Mouse (Mus musculus) midbrain, embryonic 16.5 days (tissue): ENCODE measurements at regions not wholly inside any gene's neighbourhood (a gene's known extent, or its start where the extent isn't known, plus 50 kb on each side); places are given as distances from the start of the nearest gene placed in this dataset.

ENCODE experiments used
- ATAC-seq: fragments of 200-750 bp; cut with Nextera tagmentation; 2 replicates; pipeline ENCODE4 v1.8.0; 2017; ENCODE audit warnings: moderate TSS enrichment
- H3K27ac ChIP-seq: fragments of 300-500 bp; sonication (generic); 2 replicates; pipeline ENCODE4 v1.5.1; 2014; ENCODE audit warnings: mild to moderate bottlenecking, low read length, mixed read lengths
- H3K27me3 ChIP-seq: fragments of 300-500 bp; sonication (generic); 2 replicates; pipeline ENCODE4 v1.6.1; 2014; ENCODE audit warnings: low read depth, low read length, mixed read lengths; ENCODE audit not compliant: control insufficient read depth, insufficient read depth
- H3K36me3 ChIP-seq: fragments of 300-500 bp; sonication (generic); 2 replicates; pipeline ENCODE4 v1.6.1; 2014; ENCODE audit warnings: mild to moderate bottlenecking, low read length, moderate library complexity, mixed read lengths; ENCODE audit not compliant: control insufficient read depth, insufficient read depth
- H3K4me1 ChIP-seq: fragments of 300-500 bp; sonication (generic); 2 replicates; pipeline ENCODE4 v1.6.1; 2014; ENCODE audit warnings: mild to moderate bottlenecking, low read length, mixed read lengths; ENCODE audit not compliant: control insufficient read depth, insufficient read depth
- H3K4me2 ChIP-seq: fragments of 300-500 bp; sonication (generic); 2 replicates; pipeline ENCODE4 v1.6.1; 2014; ENCODE audit warnings: mild to moderate bottlenecking, low read length, mixed read lengths
- H3K4me3 ChIP-seq: fragments of 300-500 bp; sonication (generic); 2 replicates; pipeline ENCODE4 v1.5.1; 2014; ENCODE audit warnings: low read depth, mild to moderate bottlenecking, low read length, moderate library complexity, mixed read lengths
- H3K9ac ChIP-seq: fragments of 300-500 bp; sonication (generic); 2 replicates; pipeline ENCODE4 v1.6.1; 2014; ENCODE audit warnings: low read depth, low read length, mixed read lengths
- H3K9me3 ChIP-seq: fragments of 300-500 bp; sonication (generic); replicated peaks from 2 replicates; pipeline ENCODE4 v1.6.1; 2014; ENCODE audit warnings: mild to moderate bottlenecking, low read length, mixed read lengths; ENCODE audit not compliant: control insufficient read depth, poor library complexity, severe bottlenecking
- WGBS: fragments of 180-500 bp; shearing (Covaris S2); extraction: QIAGEN DNeasy Blood & Tissue Kit; methylation state at CpG from one replicate; pipeline ENCODE4 v1.1.7; 2014; 5-methylcytosine and 5-hydroxymethylcytosine counted together

GRCm38 (mm10) chr13:63649058-63649647 lies 75.8 kb upstream of the Ptch1 start:
- no peak overlapping the region for H3K4me2 ChIP-seq
- no peak overlapping the region for H3K4me3 ChIP-seq
- H3K27me3 ChIP-seq, result no peaks in the 10 kb centered on the region; the same call in 1 of the 2 replicates
- H3K36me3 ChIP-seq, result no peaks in the 10 kb centered on the region
- H3K9me3 ChIP-seq, result no peaks in the 10 kb centered on the region
- H3K9ac ChIP-seq, result no peak overlapping the region
- H3K4me1 ChIP-seq, result no peaks in the 10 kb centered on the region
- ATAC-seq, result no peak
- 68% methylated on average over 3 of the region's 3 CpGs for WGBS
- no peak overlapping the region for H3K27ac ChIP-seq

DNA sequence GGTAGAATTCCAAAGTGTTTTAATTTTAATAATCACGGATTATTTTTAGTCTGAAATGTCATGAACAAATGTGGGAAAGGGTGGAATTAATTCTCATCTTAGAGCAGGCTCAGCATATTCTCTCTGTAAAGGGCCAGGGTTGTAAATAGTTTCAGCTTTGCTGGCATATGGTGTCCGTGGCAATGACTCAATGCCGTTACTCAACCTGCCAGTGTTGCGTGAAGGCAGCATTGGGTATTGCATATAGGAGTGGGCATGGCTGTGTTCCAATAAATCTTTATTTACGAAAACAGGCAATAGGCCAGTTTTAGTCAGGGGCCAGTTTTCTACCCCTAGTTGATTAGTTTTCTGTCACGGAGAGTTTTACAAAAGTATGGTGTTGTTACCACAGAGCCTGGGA lies 81.1 kb upstream of the Ptch1 start:
- WGBS, result 89% methylated on average over 6 of the region's 6 CpGs
- no peaks in the 10 kb centered on the region for H3K36me3 ChIP-seq
- ATAC-seq, result no peak

DNA sequence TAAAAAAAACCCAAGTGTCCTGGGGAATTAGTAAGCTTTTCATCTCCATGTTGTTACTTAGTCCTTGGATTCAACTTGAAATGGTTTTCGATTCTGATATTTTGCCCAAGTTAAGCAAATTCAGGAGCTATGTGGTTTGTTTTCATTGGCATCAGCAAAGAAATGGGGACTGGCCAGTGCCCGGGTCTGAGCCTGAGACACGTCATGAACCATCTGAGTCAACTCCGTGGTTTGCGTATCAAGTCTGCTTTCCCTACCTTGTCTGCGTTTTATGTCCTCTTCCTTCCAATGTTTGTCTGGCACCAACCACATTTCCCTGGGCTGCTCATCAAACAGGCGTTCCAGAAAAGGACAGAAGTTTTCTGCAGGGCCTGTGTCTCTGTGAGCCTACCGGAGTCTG lies 83.7 kb upstream of the Ptch1 start:
- ATAC-seq, result no peak
- H3K4me2 ChIP-seq, result no peak overlapping the region

More for the DNA sequence above, 81.1 kb upstream of the Ptch1 start:
- no peak overlapping the region for H3K9ac ChIP-seq
- no peaks in the 10 kb centered on the region for H3K9me3 ChIP-seq
- no peak overlapping the region for H3K4me2 ChIP-seq
- no peaks in the 10 kb centered on the region for H3K27me3 ChIP-seq
- H3K4me1 ChIP-seq, result no peaks in the 10 kb centered on the region
- H3K4me3 ChIP-seq, result no peak overlapping the region
- no peak overlapping the region for H3K27ac ChIP-seq

DNA sequence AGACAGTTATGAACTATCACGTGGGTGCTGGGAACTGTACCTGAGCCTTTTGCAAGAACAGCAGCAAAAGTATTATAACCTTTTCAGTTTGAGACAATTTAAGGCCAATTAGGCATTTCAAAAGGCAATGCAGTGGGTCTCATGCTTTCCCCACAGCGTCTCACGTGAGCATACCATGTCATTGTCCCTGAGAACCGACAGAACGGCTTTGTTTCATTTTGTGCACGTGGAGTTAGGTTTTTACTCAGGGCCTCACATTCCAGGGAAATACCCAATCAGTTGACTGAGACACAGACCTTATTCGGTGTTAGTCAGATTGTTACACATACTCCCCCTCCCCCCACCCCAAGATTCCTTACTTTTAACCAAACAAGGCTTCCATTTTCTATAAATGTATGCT lies 86.0 kb upstream of the Ptch1 start:
- Histone ChIP-seq H3K4me2 (no peak overlapping the region), H3K27ac (no peak overlapping the region), H3K4me1 (no peaks in the 10 kb centered on the region), H3K9me3 (no peaks in the 10 kb centered on the region), H3K4me3 (no peak overlapping the region), H3K9ac (no peak overlapping the region), H3K36me3 (no peaks in the 10 kb centered on the region), H3K27me3 (no peaks in the 10 kb centered on the region)
- ATAC-seq, result no peak
- WGBS, result 84% methylated on average over 7 of the region's 7 CpGs

More for the DNA sequence above, 83.7 kb upstream of the Ptch1 start:
- H3K27ac ChIP-seq, result no peak overlapping the region
- H3K9me3 ChIP-seq, result no peaks in the 10 kb centered on the region
- no peak overlapping the region for H3K4me3 ChIP-seq
- 95% methylated on average over 8 of the region's 8 CpGs for WGBS
- no peak overlapping the region for H3K9ac ChIP-seq
- no peaks in the 10 kb centered on the region for H3K27me3 ChIP-seq
- no peaks in the 10 kb centered on the region for H3K36me3 ChIP-seq
- H3K4me1 ChIP-seq, result no peaks in the 10 kb centered on the region

GRCm38 (mm10) chr13:63660431-63660830 lies 87.0 kb upstream of the Ptch1 start:
- H3K27ac ChIP-seq, result no peak overlapping the region
- no peak overlapping the region for H3K4me2 ChIP-seq
- 81% methylated on average over 4 of the region's 4 CpGs for WGBS

GRCm38 (mm10) chr13:63668576-63668975 lies 95.2 kb upstream of the Ptch1 start:
- no peaks in the 10 kb centered on the region for H3K9me3 ChIP-seq
- H3K36me3 ChIP-seq, result no peaks in the 10 kb centered on the region
- no peak overlapping the region for H3K9ac ChIP-seq
- H3K27me3 ChIP-seq, result peaks cover 2% of the 10 kb centered on the region; the same call in 1 of the 2 replicates
- no peak overlapping the region for H3K4me3 ChIP-seq
- no peak for ATAC-seq
- H3K27ac ChIP-seq, result no peak overlapping the region
- H3K4me2 ChIP-seq, result no peak overlapping the region
- H3K4me1 ChIP-seq, result no peaks in the 10 kb centered on the region
- 9% methylated on average over 4 of the region's 4 CpGs for WGBS

More at GRCm38 (mm10) chr13:63660431-63660830, 87.0 kb upstream of the Ptch1 start:
- no peaks in the 10 kb centered on the region for H3K27me3 ChIP-seq
- H3K4me1 ChIP-seq, result no peaks in the 10 kb centered on the region
- H3K9ac ChIP-seq, result no peak overlapping the region
- no peak for ATAC-seq
- no peaks in the 10 kb centered on the region for H3K36me3 ChIP-seq
- no peaks in the 10 kb centered on the region for H3K9me3 ChIP-seq
- H3K4me3 ChIP-seq, result no peak overlapping the region

DNA sequence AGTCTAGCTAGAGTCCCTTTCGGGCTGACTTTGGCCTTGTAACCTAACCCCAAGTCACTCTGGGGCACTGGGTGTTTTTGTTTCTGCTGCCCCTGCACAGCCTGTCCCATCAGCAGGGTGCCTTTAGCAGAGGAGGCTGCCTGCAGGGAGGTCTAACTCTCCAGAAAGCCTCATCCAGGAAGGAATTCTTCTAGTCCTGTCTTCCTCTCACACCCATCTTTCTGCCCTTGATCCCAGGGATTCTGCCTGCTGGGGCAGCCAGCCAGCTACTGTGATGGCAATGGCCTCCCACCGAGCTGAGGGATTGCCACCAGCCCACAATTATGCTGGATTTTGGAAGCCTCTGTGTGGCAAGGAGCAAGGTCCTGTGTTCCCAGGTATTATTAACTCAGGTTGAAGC lies 95.6 kb upstream of the Ptch1 start:
- Histone ChIP-seq H3K9ac (no peak overlapping the region), H3K4me3 (no peak overlapping the region), H3K4me2 (no peak overlapping the region), H3K9me3 (no peaks in the 10 kb centered on the region), H3K27ac (no peak overlapping the region), H3K36me3 (no peaks in the 10 kb centered on the region), H3K27me3 (peaks cover 2% of the 10 kb centered on the region; the same call in 1 of the 2 replicates), H3K4me1 (no peaks in the 10 kb centered on the region)
- ATAC-seq, result no peak
- 2% methylated on average over 2 of the region's 2 CpGs for WGBS

GRCm38 (mm10) chr13:63672425-63672824 lies 99.0 kb upstream of the Ptch1 start:
- Histone ChIP-seq H3K36me3 (no peaks in the 10 kb centered on the region), H3K4me3 (no peak overlapping the region), H3K4me2 (no peak overlapping the region), H3K9ac (no peak overlapping the region), H3K9me3 (no peaks in the 10 kb centered on the region), H3K4me1 (no peaks in the 10 kb centered on the region), H3K27ac (no peak overlapping the region), H3K27me3 (peaks cover 2% of the 10 kb centered on the region; the same call in 1 of the 2 replicates)
- 78% methylated on average over 4 of the region's 4 CpGs for WGBS
- no peak for ATAC-seq

- Histone ChIP-seq H3K27me3 (no peaks in the 10 kb centered on the region), H3K4me3 (no peak overlapping the region), H3K36me3 (no peaks in the 10 kb centered on the region), H3K9me3 (no peaks in the 10 kb centered on the region), H3K9ac (no peak overlapping the region), H3K4me2 (no peak overlapping the region), H3K4me1 (no peaks in the 10 kb centered on the region), H3K27ac (no peak overlapping the region)
- 68% methylated on average over 2 of the region's 2 CpGs for WGBS
- no peak for ATAC-seq
Observed at GRCm38 (mm10) chr13:63677696-63678095, 104.3 kb upstream of the Ptch1 start.
